Mouse (Mus musculus) MEL (cell line): Measurements from ENCODE around the gene Samd8. TPM values are rescaled to one million over a fixed set of nuclear protein-coding genes. Genes with fewer than 3 reads are reported as not detected.
A peak's percentile ranks its signal among the peaks of the same experiment; 100 is the strongest.

Experiments
- DNase-seq: peaks from one replicate; pipeline ENCODE4 v3.0.0; 2011; ENCODE audit warnings: low read depth, low spot score
- H3K27ac ChIP-seq: 2 replicates; pipeline ENCODE4 v1.5.1; 2012; ENCODE audit warnings: low read depth, mild to moderate bottlenecking, control low read depth, low read length, moderate library complexity; ENCODE audit not compliant: control insufficient read depth
- H3K27me3 ChIP-seq, 2 experiments: fragments of 150-350 bp in 1 of 2; sonication (generic) in 1 of 2; 2 replicates each; pipeline ENCODE4 v1.6.1; 2012; ENCODE audit warnings: low read length in 2 of 2, mild to moderate bottlenecking in 2 of 2, improper control_type of control experiment in 1 of 2, moderate library complexity in 1 of 2; ENCODE audit not compliant: insufficient read depth in 2 of 2, control insufficient read depth in 1 of 2
- H3K36me3 ChIP-seq, 2 experiments: 2 replicates each; pipeline ENCODE4 v1.6.1; 2012 to 2014; ENCODE audit warnings: low read length in 2 of 2, improper control_type of control experiment in 1 of 2, inconsistent platforms in 1 of 2, mild to moderate bottlenecking in 1 of 2; ENCODE audit not compliant: insufficient read depth in 2 of 2, control insufficient read depth in 1 of 2
- H3K4me1 ChIP-seq, 2 experiments: fragments of 150-350 bp in 1 of 2; sonication (generic) in 1 of 2; 2 replicates each; pipeline ENCODE4 v1.6.1; 2012; ENCODE audit warnings: low read length in 2 of 2, improper control_type of control experiment in 1 of 2, mild to moderate bottlenecking in 1 of 2; ENCODE audit not compliant: insufficient read depth in 2 of 2, control insufficient read depth in 1 of 2
- H3K4me3 ChIP-seq, 2 experiments: fragments of 150-350 bp in 1 of 2; sonication (generic) in 1 of 2; 2 replicates each; pipeline ENCODE4 v1.5.1; 2012; ENCODE audit warnings: low read depth in 2 of 2, low read length in 2 of 2, mild to moderate bottlenecking in 2 of 2, moderate library complexity in 2 of 2, control low read depth in 1 of 2, improper control_type of control experiment in 1 of 2; ENCODE audit not compliant: control insufficient read depth in 1 of 2, insufficient read depth in 1 of 2
- H3K79me2 ChIP-seq: 2 replicates; pipeline ENCODE4 v1.6.1; 2012; ENCODE audit warnings: mild to moderate bottlenecking, low read length, moderate library complexity; ENCODE audit not compliant: control insufficient read depth, poor library complexity, insufficient read depth
- H3K9ac ChIP-seq: 2 replicates; pipeline ENCODE4 v1.6.1; 2012; ENCODE audit warnings: low read depth, mild to moderate bottlenecking, control low read depth, low read length, moderate library complexity; ENCODE audit not compliant: control insufficient read depth, poor library complexity, severe bottlenecking
- H3K9me3 ChIP-seq: fragments of 150-350 bp; sonication (generic); replicated peaks from 2 replicates; pipeline ENCODE4 v1.6.1; 2012; ENCODE audit warnings: mild to moderate bottlenecking, low read length, improper control_type of control experiment, moderate library complexity; ENCODE audit not compliant: insufficient read depth
- CTCF ChIP-seq, 3 experiments: IDR thresholded peaks in 2 of 3; conservative IDR thresholded peaks in 1 of 3; 2 replicates each; pipeline ENCODE4 v1.5.1; 2011 to 2012; ENCODE audit warnings: low read length in 3 of 3, low read depth in 2 of 3, mild to moderate bottlenecking in 2 of 3, improper control_type of control experiment in 1 of 3, inconsistent platforms in 1 of 3, mixed read lengths in 1 of 3, moderate library complexity in 1 of 3; ENCODE audit not compliant: control insufficient read depth in 1 of 3, insufficient read depth in 1 of 3, poor library complexity in 1 of 3, severe bottlenecking in 1 of 3
- ELF1 ChIP-seq: IDR thresholded peaks from 2 replicates; pipeline ENCODE4 v1.6.1; 2014; ENCODE audit warnings: low read depth, mild to moderate bottlenecking, inconsistent platforms, low read length, improper control_type of control experiment, moderate library complexity
- GABPA ChIP-seq: IDR thresholded peaks from 2 replicates; pipeline ENCODE4 v1.6.1; 2012; ENCODE audit warnings: low read depth, mild to moderate bottlenecking, inconsistent platforms, low read length, improper control_type of control experiment, moderate library complexity
- MAFK ChIP-seq: IDR thresholded peaks from 2 replicates; pipeline ENCODE4 v1.6.1; 2011; ENCODE audit warnings: low read depth, mild to moderate bottlenecking, low read length, improper control_type of control experiment, borderline replicate concordance
- MAX ChIP-seq: IDR thresholded peaks from 2 replicates; pipeline ENCODE4 v1.6.1; 2011; ENCODE audit warnings: low read length, improper control_type of control experiment
- MXI1 ChIP-seq: IDR thresholded peaks from 2 replicates; pipeline ENCODE4 v1.6.1; 2011; ENCODE audit warnings: mild to moderate bottlenecking, low read depth, low read length, improper control_type of control experiment
- MYC ChIP-seq: IDR thresholded peaks from 2 replicates; pipeline ENCODE4 v1.6.1; 2011; ENCODE audit warnings: low read depth, mild to moderate bottlenecking, low read length, improper control_type of control experiment, moderate library complexity
- NRF1 ChIP-seq: IDR thresholded peaks from 2 replicates; pipeline ENCODE4 v1.6.1; 2014; ENCODE audit warnings: low read depth, mild to moderate bottlenecking, inconsistent platforms, low read length, improper control_type of control experiment, moderate library complexity; ENCODE audit not compliant: poor library complexity, insufficient read depth, severe bottlenecking
- POLR2A ChIP-seq, 2 experiments: IDR thresholded peaks; 2 replicates each; pipeline ENCODE4 v1.6.1; 2011 to 2012; ENCODE audit warnings: low read length in 2 of 2, mild to moderate bottlenecking in 2 of 2, control low read depth in 1 of 2, improper control_type of control experiment in 1 of 2, low read depth in 1 of 2, moderate library complexity in 1 of 2; ENCODE audit not compliant: control insufficient read depth in 1 of 2, insufficient read depth in 1 of 2, poor library complexity in 1 of 2
- SIN3A ChIP-seq: IDR thresholded peaks from 2 replicates; pipeline ENCODE4 v1.6.1; 2012; ENCODE audit warnings: low read length, improper control_type of control experiment, inconsistent platforms
- SMC3 ChIP-seq: IDR thresholded peaks from 2 replicates; pipeline ENCODE4 v1.6.1; 2011; ENCODE audit warnings: low read depth, low read length, improper control_type of control experiment
- UBTF ChIP-seq: IDR thresholded peaks from 2 replicates; pipeline ENCODE4 v1.6.1; 2012; ENCODE audit warnings: low read depth, mild to moderate bottlenecking, inconsistent platforms, low read length, improper control_type of control experiment, moderate library complexity, borderline replicate concordance; ENCODE audit not compliant: insufficient read depth
- ZKSCAN1 ChIP-seq: IDR thresholded peaks from 2 replicates; pipeline ENCODE4 v1.6.1; 2012; ENCODE audit warnings: low read depth, mild to moderate bottlenecking, inconsistent platforms, low read length, improper control_type of control experiment, moderate library complexity
- polyA plus RNA-seq, 2 experiments: library from polyadenylated mRNA; stranded (reverse) in 1 of 2; unstranded in 1 of 2; fragments of >175 nt in 1 of 2; fragments of >200 nt in 1 of 2; gene quantifications; 2 replicates each; pipeline versions ENCODE4 v1.2.1 to v1.2.4; 2012; ENCODE audit warnings: low replicate concordance in 2 of 2, low read depth in 1 of 2; ENCODE audit not compliant: insufficient read length in 2 of 2, insufficient read depth in 1 of 2, missing spikeins in 1 of 2
- total RNA-seq: library from RNA; depleted of rRNA; stranded (reverse); fragments of 300-350 nt; gene quantifications from 2 replicates; pipeline ENCODE4 v1.2.3, GENCODE M21; 2012

The Samd8 gene
- total and polyA plus RNA-seq, 3 experiments = 5.8 to 6.8 TPM; not detected in 1

- no peak for TF ChIP-seq UBTF
- peak in 1 of 2 experiments; percentile 12; a peak in 1 of 4 replicates for TF ChIP-seq POLR2A (IDR thresholded peaks at IDR 0.05; ENCODE audit: control insufficient read depth in 1 of 2, insufficient read depth in 1 of 2, low read depth in 1 of 2, low read length in 2 of 2, poor library complexity in 1 of 2)
- no peak for TF ChIP-seq MYC
- TF ChIP-seq GABPA = no peak
- Histone ChIP-seq H3K9ac (no peak overlapping the region), H3K36me3 (peaks cover 19 to 60% of the 10 kb centered on the region in 2 experiments), H3K9me3 (no peaks in the 10 kb centered on the region), H3K4me1 (peaks cover 7% of the 10 kb centered on the region in 2 experiments; a peak in 3 of 4 replicates), H3K79me2 (peaks cover 31% of the 10 kb centered on the region), H3K27me3 (no peaks in the 10 kb centered on the region), H3K4me3 (no peak overlapping the region), H3K27ac (no peak overlapping the region)
- DNase-seq = no peak
Observed at GRCm38 (mm10) chr14:21838336-21839017, 88.1 kb downstream of the Samd8 start.

DNA sequence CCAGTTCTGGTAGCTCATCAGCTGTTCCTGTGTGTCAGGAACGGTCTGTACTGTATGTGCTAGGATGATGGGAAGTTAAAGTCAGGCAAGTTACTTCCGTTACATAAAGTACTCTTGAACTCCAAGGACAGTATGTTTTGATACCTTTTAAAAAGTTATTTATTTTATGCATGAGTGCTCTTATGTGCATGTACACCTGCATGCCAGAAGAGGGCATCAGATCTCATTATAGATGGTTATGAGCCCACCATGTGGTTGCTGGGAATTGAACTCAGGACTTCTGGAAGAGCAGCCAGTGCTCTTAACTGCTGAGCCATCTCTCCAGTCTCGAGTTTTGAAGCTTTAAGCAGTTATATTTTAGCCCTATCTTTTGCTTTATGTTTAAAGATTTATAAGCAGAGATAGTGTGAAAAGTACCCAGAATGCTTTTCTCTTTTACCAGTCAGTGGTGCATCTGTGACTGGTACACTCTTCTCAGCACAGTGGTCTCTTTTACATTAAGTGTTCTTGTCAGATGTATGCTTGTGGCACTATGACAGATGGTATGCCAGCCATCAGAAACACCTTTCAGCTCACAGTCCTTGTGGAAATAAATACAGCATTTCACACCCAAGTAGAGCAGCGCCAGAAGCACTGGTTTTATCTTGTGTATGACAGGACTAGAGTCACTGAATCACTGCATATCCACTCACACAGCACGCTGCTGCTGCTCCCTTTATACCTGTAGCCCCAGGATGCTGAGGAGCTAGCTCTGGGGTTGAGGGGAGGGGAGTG lies 91.7 kb downstream of the Samd8 start:
- Histone ChIP-seq H3K9ac (no peak overlapping the region), H3K36me3 (peaks cover 2 to 35% of the 10 kb centered on the region in 2 experiments; a peak in 3 of 4 replicates), H3K4me3 (no peak overlapping the region), H3K4me1 (peaks cover 1 to 7% of the 10 kb centered on the region in 2 experiments; a peak in 3 of 4 replicates), H3K9me3 (no peaks in the 10 kb centered on the region), H3K27me3 (no peaks in the 10 kb centered on the region), H3K27ac (no peak overlapping the region), H3K79me2 (peaks cover 8% of the 10 kb centered on the region)
- DNase-seq = peak; percentile 20
- no peak for TF ChIP-seq SMC3
- no peak for TF ChIP-seq MAX
- no peak for TF ChIP-seq NRF1
- no peak for TF ChIP-seq ELF1
- TF ChIP-seq MAFK = no peak
- TF ChIP-seq CTCF (IDR thresholded peaks at IDR 0.05 in 2 of 3, conservative IDR thresholded peaks at IDR 0.05 in 1 of 3; ENCODE audit: control insufficient read depth in 1 of 3, insufficient read depth in 1 of 3, low read depth in 2 of 3, low read length in 3 of 3, poor library complexity in 1 of 3, severe bottlenecking in 1 of 3) = peak in 2 of 3 experiments; percentile 21 to 36; a peak in 3 of 6 replicates
- TF ChIP-seq MXI1 = no peak
- TF ChIP-seq SIN3A = no peak

DNA sequence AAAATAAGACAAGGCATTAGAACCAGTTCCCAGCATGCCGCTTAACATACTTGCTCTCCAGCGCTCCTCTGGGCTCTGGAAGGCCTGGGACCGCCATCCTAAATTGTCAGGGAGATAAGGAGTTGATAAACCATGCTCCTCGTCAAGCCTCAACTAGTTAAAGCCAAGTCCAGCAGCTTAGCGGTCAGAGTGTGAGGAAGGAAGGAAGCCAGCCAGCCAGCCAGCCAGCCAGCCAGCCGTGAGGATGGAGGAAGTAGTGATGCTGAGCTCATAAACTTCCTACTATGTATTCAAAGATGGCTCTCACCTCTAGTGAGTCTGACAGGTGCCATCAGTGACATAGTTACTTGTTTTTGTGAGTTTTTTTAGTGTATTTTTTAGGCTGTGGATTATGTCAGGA lies 92.9 kb downstream of the Samd8 start:
- Histone ChIP-seq H3K79me2 (peaks cover 13% of the 10 kb centered on the region), H3K4me1 (peaks cover 3 to 9% of the 10 kb centered on the region in 2 experiments; a peak in 3 of 4 replicates), H3K36me3 (peaks cover 2 to 25% of the 10 kb centered on the region in 2 experiments; a peak in 3 of 4 replicates), H3K27me3 (no peaks in the 10 kb centered on the region), H3K4me3 (no peak overlapping the region), H3K9me3 (no peaks in the 10 kb centered on the region), H3K9ac (no peak overlapping the region), H3K27ac (no peak overlapping the region)
- TF ChIP-seq ZKSCAN1 = peak; percentile 56; the same call in 1 of the 2 replicates
- TF ChIP-seq SMC3 = no peak
- DNase-seq = peak; percentile 5
